Mouse (Mus musculus) megakaryocyte, adult 5-6 weeks (primary cell): ENCODE measurements at regions not wholly inside any gene's neighbourhood (a gene's known extent, or its start where the extent isn't known, plus 50 kb on each side); places are given as distances from the start of the nearest gene placed in this dataset.
A peak's percentile ranks its signal among the peaks of the same experiment; 100 is the strongest.
"Not testable (repeated sequence)": the region's sequence is repeated elsewhere in the genome, so short reads cannot be mapped to it uniquely, and the experiment has no call there.

Experiments used
- ATAC-seq: 2 replicates; pipeline ENCODE4 v1.8.0; 2016; ENCODE audit warnings: mild to moderate bottlenecking, inconsistent platforms; ENCODE audit not compliant: poor library complexity, severe bottlenecking

DNA sequence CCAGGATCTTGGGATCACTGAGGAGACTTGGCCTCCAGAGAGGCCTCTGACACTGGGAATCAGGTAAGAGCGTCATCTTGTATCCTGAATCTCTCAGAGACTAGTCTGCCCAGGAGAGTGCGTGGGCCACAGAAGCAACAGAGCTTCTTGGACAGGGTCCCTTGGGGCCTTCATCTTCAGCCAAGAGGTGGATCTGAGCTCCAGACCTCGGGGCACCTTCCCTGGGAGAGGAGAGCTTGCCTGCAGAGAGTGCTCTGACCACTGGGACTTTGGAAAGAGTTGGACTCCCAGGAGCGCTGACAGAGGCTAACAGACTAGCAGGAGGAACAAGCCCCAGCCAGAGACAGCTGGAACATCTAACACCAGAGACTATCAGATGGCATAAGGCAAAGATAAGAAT lies 73.9 kb upstream of the Gm15319 start:
- not testable (repeated sequence) for ATAC-seq

- ATAC-seq = not testable (repeated sequence)
These were observed 70.2 kb upstream of the Gm15319 start for GRCm38 (mm10) chr8:20433236-20433635.

DNA sequence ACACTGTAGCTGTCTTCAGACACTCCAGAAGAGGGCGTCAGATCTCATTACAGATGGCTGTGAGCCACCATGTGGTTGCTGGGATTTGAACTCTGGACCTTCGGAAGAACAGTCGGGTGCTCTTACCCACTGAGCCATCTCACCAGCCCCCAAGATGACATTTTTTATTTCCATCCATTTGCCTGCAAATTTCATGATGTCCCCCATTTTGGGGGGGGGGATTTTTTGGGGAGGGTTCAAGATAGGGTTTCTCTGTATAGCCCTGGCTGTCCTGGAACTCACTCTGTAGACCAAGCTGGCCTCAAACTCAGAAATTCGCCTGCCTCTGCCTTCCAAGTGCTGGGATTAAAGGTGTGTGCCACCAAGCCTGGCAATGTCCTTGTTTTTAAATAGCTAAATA lies 66.5 kb upstream of the Gm15319 start:
- not testable (repeated sequence) for ATAC-seq

- ATAC-seq = not testable (repeated sequence)
These were observed 61.9 kb upstream of the Gm15319 start for GRCm38 (mm10) chr8:20424903-20425222.

- peak; percentile 100 for ATAC-seq
These were observed 61.3 kb upstream of the Gm15319 start for GRCm38 (mm10) chr8:20424104-20424902.

DNA sequence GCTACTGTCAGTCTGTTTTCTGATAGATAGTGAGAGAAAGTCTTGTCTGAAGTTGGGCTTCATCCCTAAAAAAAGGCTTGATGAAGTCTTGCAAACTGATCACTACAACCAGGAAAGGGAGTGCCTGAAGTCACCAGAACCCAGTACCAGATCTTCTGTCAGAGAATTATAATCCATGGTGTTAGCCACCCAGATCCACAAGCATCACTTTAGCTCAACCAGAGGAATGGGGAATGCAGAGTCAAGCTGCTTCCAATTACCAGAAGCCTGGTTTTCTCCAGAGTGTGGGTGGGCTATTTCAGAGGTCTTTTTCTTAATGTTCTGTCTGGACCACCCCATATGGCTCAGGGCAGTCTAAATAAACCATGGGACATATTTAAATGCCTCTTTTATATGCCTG lies 57.8 kb upstream of the Gm15319 start:
- not testable (repeated sequence) for ATAC-seq
